Mouse (Mus musculus) left cerebral cortex, adult 9 months (tissue): ENCODE data around the gene Pde4d.
A peak's percentile ranks its signal among the peaks of the same experiment; 100 is the strongest.

Source experiments
- DNase-seq, 2 experiments: peaks; one replicate each; pipeline ENCODE4 v3.0.0; 2022; ENCODE audit warnings: low spot score in 2 of 2

The Pde4d gene

DNA sequence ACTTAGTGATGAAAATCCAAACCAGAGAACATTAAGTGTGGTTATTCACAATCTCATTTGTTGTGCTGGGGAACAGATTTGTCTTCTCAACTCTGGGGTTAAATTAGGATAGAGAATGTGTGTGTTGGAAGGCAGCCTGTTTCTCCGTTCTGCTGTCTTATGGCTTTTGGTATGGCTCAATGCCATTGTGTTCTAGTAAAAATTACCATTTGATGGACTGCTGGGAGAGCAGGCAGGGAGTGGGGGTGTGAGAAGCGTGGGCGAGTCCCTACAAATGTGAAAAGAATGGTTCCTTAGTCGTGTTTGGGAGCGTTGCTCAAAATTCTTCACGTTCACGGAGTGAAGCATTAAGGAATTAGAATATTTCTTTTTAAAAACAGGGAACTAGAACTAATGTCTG, 597.4 kb downstream of the Pde4d start:
- DNase-seq: peak; percentile 35 to 64

DNA sequence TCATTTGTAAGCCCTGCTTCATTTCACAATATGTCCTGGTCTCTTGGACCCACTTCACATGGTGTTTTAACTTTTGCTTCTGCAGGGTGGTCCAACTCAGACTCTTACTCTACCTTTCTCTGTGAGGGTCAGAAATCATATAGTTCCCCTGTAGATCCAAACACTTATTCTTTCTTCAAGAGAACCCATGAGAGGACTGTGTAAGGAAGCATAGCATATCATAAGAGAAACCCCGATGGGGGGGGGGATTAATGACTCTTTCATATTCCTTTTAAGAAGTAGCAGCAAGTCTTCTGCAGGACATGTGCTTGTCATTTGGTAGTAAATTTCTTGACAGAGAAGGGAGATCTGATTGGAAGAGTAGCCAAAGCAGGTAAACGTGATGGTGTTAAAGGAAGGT, 603.1 kb downstream of the Pde4d start:
- DNase-seq: no peak

GRCm38 (mm10) chr13:109053242-109054018, 603.7 kb downstream of the Pde4d start:
- DNase-seq: peak; percentile 5 to 60

DNA sequence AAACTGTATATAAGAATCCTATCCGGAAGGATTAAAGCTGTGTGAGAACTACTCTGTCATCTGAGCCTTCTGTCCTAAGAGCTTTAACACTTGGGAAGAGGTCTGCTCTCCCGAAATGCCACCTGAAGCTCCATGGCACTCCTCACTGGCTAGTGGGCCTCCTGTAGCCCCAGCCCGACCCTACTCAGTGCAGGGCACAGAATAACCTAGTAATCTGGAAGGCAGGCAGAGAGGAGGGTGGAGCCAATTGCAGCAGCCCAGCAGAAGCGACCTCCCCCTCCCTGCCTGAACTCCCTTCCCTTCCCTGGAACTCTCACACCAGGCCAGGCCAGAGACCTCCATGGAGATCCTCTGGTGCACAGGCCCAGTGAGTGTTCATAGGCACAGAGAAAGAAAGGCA, 608.3 kb downstream of the Pde4d start:
- no peak for DNase-seq

GRCm38 (mm10) chr13:109066581-109067159, 616.9 kb downstream of the Pde4d start:
- no peak for DNase-seq

DNA sequence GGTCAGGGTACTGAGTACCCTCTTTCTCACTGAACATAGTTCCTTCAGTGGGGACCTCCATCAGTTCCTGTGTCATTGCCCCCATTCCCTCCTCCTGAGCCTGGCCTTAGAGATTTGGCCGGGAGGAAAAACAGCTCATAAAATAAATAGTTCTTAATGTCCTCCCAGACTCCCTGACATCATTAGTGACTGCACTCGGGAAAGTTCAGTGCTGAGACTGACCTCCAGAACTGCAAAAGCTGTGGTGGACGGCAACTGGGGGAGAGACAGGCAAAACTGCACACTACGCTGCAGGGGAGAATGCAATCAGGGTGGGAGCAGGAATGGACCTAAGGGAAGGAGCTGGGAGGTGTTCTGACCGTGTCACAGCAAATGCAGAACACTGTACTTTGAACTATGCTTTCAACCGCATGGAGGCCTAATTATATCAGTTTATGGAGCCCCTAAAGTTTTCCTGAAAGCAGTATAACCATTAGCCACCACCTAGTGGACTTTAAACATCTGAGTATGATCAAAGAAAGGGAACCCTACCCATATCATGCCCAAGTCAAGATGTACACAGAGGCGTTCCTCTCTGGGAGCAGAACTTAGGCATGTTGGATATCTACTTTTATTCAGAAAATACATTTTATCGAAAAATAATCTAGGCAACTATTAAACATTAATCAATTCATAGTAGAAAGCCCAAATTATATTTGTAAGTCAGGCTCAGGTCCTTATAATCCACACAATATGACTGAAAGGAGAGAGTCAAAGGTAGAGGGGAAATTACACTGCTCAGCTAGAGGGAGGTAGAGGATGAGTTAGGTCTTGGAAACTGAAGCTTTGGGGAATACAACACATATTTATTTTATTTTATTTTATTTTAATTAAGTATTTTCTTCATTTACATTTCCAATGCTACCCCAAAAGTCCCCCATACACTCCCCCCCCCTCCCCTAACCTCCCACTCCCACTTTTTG, 618.8 kb downstream of the Pde4d start:
- no peak for DNase-seq

GRCm38 (mm10) chr13:109073371-109073770, 623.6 kb downstream of the Pde4d start:
- no peak for DNase-seq

- DNase-seq: no peak
These were observed 624.3 kb downstream of the Pde4d start for GRCm38 (mm10) chr13:109074078-109074477.

- DNase-seq: no peak
These were observed 642.9 kb downstream of the Pde4d start for GRCm38 (mm10) chr13:109092654-109093053.

- DNase-seq: no peak
These were observed 646.9 kb downstream of the Pde4d start for GRCm38 (mm10) chr13:109096654-109097053.

- no peak for DNase-seq
These were observed 666.2 kb downstream of the Pde4d start for GRCm38 (mm10) chr13:109116004-109116341.

GRCm38 (mm10) chr13:109116342-109117201, 666.8 kb downstream of the Pde4d start:
- DNase-seq: peak in 1 of 2 experiments; percentile 64

GRCm38 (mm10) chr13:109117210-109117791, 667.6 kb downstream of the Pde4d start:
- peak in 1 of 2 experiments; percentile 42 for DNase-seq

GRCm38 (mm10) chr13:109118296-109118800, 668.6 kb downstream of the Pde4d start:
- DNase-seq: no peak

- DNase-seq: no peak
These were observed 672.1 kb downstream of the Pde4d start for GRCm38 (mm10) chr13:109121867-109122266.

DNA sequence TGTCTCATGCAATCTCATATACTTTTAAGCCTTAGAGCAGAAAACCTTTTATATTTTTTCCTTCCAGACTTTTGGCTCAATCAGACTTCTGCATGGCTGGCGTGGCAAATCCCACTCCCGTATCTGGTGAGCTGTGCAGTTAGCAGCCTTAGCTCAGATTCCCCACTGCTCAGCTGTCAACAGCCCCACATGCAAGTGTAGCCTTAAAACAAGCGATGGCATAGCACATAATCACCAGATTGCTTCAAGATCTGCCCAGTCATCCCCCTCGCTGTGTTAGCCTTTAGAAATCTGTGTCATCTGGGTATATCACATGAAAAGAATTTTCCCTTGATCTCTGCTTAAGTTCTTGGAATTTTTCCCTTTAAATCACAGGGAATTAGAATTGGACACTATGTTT, 686.7 kb downstream of the Pde4d start:
- no peak for DNase-seq

DNA sequence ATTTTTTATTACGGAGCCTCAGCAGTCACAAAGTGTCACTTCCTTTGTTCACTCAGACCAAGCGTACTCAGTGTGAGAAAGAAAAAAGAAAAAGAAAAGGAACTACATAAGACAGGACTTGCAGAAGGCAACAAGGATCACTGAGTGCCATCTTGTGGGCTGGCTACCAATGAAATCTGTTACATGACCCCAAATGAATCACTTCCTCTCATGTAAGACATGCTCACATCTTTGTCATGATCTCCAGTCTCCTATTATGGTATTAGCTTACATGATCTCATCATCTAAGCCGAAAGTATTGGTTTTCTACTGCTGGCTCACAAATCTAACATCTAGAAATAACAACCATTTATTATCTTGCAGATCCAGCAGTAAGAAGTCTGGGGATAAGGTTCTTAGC, 709.0 kb downstream of the Pde4d start:
- no peak for DNase-seq

DNA sequence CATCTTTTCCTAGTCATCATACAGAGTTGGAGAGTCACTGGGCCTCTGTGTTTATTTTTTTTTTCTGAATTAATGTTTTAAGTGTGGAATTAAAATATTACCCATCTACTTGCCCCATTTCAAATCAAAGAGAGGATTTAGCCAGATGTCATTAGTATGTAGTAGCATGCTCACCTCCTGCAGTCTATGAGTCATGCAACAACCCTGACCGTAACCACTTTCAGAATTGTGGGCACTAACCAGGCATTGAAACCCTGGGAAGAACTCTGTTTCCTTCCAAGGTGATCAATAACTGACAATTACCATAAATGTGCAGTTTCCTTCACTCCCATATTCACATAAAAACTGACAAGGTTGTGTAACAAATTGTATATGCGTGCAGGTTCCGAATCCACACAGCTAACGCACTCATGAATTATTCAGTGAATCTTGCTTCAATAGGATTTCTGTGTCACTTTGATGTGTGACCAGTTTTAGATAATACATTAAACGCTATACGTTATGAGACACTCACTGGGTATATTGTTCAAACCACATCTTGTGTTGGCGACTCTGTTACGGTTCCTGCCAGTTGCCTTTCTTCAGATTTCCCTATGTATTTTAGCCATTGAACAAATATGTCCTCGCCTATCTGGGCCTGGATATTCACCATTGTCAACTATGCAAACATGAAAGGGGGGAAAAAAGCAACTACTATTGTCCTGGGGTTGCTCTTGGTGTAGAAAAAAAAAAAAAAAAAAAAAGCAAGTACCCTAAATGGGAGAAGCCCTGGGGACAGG, 719.0 kb downstream of the Pde4d start:
- DNase-seq: no peak

- no peak for DNase-seq
These were observed 719.5 kb downstream of the Pde4d start for GRCm38 (mm10) chr13:109169335-109169606.

GRCm38 (mm10) chr13:109171688-109172087, 721.9 kb downstream of the Pde4d start:
- DNase-seq: peak in 1 of 2 experiments; percentile 13
